Comparison of ENCODE assay signal across 26 mouse cellular contexts in genomic region chr11:94117836-94118235, GRCm38 (mm10).
"Had no signal": no experiment of that assay in that cellular context is flagged by ENCODE, and none has a peak within 500 bp of the region (broad histone marks: within the 10 kb centered on the region; RNA-seq: fewer than 3 reads in every experiment).

No protein-coding gene starts in this region.

- H3K9me3 ChIP-seq: embryonic facial prominence, embryonic 10.5 days; embryonic facial prominence, embryonic 12.5 days; embryonic facial prominence, embryonic 13.5 days; embryonic facial prominence, embryonic 15.5 days; forebrain, embryonic 10.5 days; forebrain, embryonic 12.5 days; forebrain, embryonic 13.5 days; forebrain, embryonic 15.5 days had no signal

- H3K27ac ChIP-seq: embryonic facial prominence, embryonic 10.5 days; embryonic facial prominence, embryonic 12.5 days; embryonic facial prominence, embryonic 13.5 days; embryonic facial prominence, embryonic 15.5 days; forebrain, embryonic 10.5 days; forebrain, embryonic 12.5 days; forebrain, embryonic 13.5 days; forebrain, embryonic 15.5 days; gastrocnemius, adult 2 months; heart, adult 2 months had no signal

- H3K9ac ChIP-seq: embryonic facial prominence, embryonic 12.5 days; embryonic facial prominence, embryonic 13.5 days; embryonic facial prominence, embryonic 15.5 days; forebrain, embryonic 12.5 days; forebrain, embryonic 13.5 days; forebrain, embryonic 15.5 days; forebrain, postnatal 0 days had no signal

- ATAC-seq: forebrain, embryonic 13.5 days; forebrain, embryonic 14.5 days; forebrain, embryonic 15.5 days; forebrain, embryonic 16.5 days; forebrain, postnatal 0 days had no signal

- DNase-seq: cerebellum, adult 8-10 months; cerebellum, adult 9-10 months; cerebellum, adult 9-11 months; cerebellum, postnatal 10 days; cerebellum, postnatal 14 days; cerebellum, postnatal 25 days; cerebellum, postnatal 36 days; embryo, embryonic 11 days; forebrain, postnatal 0 days; gastrocnemius, adult 2 months; gastrocnemius, postnatal 10 days; gastrocnemius, postnatal 14 days; gastrocnemius, postnatal 25 days; gastrocnemius, postnatal 36 days; heart, adult 2 months had no signal

- H3K27me3 ChIP-seq: embryonic facial prominence, embryonic 12.5 days; embryonic facial prominence, embryonic 13.5 days; embryonic facial prominence, embryonic 15.5 days; forebrain, embryonic 12.5 days; forebrain, embryonic 13.5 days; forebrain, embryonic 15.5 days had no signal

- H3K4me3 ChIP-seq: embryonic facial prominence, embryonic 10.5 days; embryonic facial prominence, embryonic 12.5 days; embryonic facial prominence, embryonic 13.5 days; embryonic facial prominence, embryonic 15.5 days; erythroblast, embryonic 14.5 days; forebrain, embryonic 10.5 days; forebrain, embryonic 12.5 days; forebrain, embryonic 13.5 days; forebrain, embryonic 15.5 days; gastrocnemius, adult 2 months; heart, adult 2 months had no signal

- H3K4me2 ChIP-seq: embryonic facial prominence, embryonic 12.5 days; embryonic facial prominence, embryonic 13.5 days; embryonic facial prominence, embryonic 15.5 days; forebrain, embryonic 12.5 days; forebrain, embryonic 13.5 days; forebrain, embryonic 15.5 days had no signal

- H3K4me1 ChIP-seq: embryonic facial prominence, embryonic 10.5 days; embryonic facial prominence, embryonic 12.5 days; embryonic facial prominence, embryonic 15.5 days; forebrain, embryonic 10.5 days; forebrain, embryonic 12.5 days; forebrain, embryonic 13.5 days; forebrain, embryonic 15.5 days had no signal
